Mouse (Mus musculus) heart, postnatal 25 days (tissue): ENCODE measurements around the gene N4bp2. TPM values are rescaled to one million over a fixed set of nuclear protein-coding genes. Genes with fewer than 3 reads are reported as not detected.
A peak's percentile ranks its signal among the peaks of the same experiment; 100 is the strongest.
"Not testable (repeated sequence)": the region's sequence is repeated elsewhere in the genome, so short reads cannot be mapped to it uniquely, and the experiment has no call there.

Experiments used
- DNase-seq: peaks from one replicate; pipeline ENCODE4 v3.0.0; 2022; ENCODE audit warnings: low spot score
- intact Hi-C: fragments of 180-260 bp; cut with DNase I; formaldehyde crosslinking; loops from one replicate; pipeline ENCODE4 v1.15.1; 2025
- total RNA-seq, 2 experiments: library from RNA; stranded (reverse); gene quantifications; 2 replicates each; pipeline ENCODE4 v1.2.3; 2021

Gene N4bp2
- total RNA-seq, result 10 to 100 TPM; 15.7 to 15.9 TPM

GRCm38 (mm10) chr5:65763088-65763915, at the start of gene N4bp2:
Gene N4bp2 (plus strand): TSS chr5:65763521.
- peak; percentile 58 for DNase-seq
- intact Hi-C loops, result loop anchor here (2.0 to 5.0 kb wide), 4 partner anchors 39 to 226 kb away; partner anchors contain the start of genes Pds5a, Smim14 and Ube2k

DNA sequence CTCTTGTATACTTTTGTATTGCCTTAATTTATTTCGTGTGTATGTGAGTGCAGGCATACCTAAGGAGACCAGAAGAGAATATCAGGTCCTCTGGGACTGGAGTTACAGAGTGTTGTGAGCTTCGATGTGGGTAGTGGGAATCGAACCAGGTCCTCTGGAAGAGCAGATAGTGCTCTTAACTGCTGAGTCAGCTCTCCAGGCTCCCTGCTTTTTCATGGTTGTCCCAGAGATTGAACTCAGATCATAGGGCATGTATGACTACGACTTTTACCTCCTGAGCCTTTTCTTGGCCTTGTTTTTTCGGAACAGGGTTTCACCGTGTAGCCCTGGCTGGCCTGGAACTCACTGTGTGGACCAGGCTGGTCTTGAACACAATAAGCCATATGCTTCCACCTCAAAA, 48.2 kb upstream of the N4bp2 start:
- intact Hi-C loops, result no loop called here
- no peak for DNase-seq

- intact Hi-C loops, result no loop called here
Observed at GRCm38 (mm10) chr5:65717063-65717902, 46.0 kb upstream of the N4bp2 start.

DNA sequence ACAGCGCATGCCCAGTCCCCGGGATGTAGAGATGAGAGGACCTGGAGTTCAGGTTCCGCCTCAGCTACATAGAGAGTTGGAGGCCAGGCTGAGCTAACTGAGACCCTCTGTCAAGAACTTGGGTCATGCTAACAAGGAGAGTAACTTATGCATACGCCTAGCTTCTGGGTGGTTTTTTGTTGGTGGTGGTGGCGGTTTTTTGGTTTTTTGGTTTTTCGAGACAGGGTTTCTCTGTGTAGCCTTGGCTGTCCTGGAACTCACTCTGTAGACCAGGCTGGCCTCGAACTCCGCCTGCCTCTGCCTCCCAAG, 45.5 kb upstream of the N4bp2 start:
- intact Hi-C loops, DNase-seq: not testable (repeated sequence)

More at GRCm38 (mm10) chr5:65717063-65717902, 46.0 kb upstream of the N4bp2 start:
- no peak for DNase-seq

- no peak for DNase-seq
- intact Hi-C loops, result no loop called here
Observed at GRCm38 (mm10) chr5:65718368-65718767, 45.0 kb upstream of the N4bp2 start.

DNA sequence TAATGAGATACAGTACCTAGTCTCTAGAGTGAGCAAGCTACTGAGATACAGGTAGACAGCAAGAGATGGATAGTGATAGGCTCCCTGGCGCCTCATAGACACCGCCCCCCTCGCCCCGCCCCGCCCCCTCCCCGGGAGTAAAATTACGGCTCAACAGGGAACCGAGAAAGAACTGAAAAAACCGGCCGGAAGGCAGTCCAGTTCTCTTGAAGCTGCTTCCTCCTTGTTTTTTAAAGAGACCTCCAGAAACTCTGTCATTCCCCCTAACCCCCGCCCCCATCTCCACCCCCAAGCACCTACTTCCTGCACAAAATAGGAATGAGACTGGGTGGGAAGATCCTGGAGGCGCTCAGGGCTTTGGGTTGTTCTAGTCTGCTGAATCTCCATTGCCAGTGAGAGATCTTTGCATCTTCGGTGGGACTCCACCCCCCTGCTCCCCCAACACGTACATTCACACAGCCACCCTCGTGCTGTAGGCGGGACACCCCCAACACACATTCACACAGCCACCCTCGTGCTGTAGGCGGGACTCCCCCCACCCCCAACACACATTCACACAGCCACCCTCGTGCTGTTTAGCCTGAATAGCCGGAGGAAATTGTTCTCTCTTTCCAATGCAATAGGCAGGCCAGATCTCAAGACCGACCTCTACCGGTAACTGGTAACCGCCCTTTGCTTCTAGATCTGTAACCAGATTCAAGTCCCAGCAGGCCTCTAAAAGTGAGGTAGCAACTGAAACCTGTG, 38.8 kb upstream of the N4bp2 start:
- peak; percentile 42 for DNase-seq
- intact Hi-C loops, result loop anchor here (2.0 kb wide), 1 partner anchor 38 kb away; the partner anchor contains the start of gene N4bp2

DNA sequence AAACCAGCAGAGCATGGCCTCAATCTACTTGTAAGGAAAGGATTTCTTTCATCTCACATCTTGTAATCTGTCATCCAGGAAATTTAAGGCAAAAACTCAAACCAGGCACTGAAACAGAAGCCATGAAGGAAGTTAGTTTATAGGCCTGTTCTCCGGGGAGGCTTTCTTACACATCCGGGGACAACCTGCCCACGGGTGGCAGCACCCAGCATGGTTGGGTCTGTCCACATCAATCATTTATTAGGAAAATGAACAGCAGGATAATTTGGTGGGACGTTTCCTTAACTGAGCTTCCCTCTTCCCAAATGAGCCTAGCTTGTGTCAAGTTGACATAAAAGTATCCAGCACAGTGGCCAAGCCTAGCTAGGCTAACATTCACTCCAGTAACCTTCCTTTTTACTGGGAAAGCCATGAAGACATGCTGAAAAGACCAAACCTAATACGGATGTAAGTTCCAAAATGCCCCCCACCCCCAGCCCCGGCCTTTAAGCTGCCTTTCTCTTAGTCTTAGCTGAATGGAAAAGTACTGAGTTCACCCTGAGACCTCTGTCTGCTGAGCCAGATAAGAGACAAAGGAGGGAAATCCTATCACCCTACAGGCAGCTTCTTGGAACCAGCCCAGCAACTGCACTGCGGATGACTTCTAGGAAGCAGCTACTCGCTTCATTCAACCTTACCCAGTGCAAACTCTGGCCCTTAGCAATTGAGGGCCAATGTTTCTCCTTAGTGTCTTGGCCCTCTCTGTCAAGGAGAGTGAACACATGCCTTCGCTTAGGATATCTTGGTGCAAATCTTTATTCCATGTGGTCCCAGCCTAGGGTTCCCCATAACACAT, 31.9 kb upstream of the N4bp2 start:
- intact Hi-C loops, result no loop called here
- DNase-seq, result peak; percentile 38

DNA sequence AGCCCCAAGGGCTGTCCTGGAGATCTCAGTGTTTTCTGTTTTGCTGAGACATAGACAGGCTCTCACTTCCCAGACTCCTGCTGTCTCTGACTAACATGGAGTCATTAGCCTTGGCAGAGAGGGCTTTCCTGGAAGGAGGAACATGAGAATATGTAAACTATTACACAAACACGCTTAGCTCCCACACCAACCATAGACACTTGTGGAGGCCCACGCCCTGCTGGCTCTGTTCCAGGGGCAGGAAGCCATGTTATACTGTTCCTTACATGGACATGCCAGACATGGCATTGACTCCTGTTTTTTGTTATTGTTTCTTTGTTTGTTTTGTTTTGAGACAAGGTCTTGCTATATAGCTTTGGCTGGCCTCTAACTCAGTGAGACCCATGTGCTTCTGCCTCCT, 27.7 kb upstream of the N4bp2 start:
- intact Hi-C loops, result no loop called here
- DNase-seq, result no peak

DNA sequence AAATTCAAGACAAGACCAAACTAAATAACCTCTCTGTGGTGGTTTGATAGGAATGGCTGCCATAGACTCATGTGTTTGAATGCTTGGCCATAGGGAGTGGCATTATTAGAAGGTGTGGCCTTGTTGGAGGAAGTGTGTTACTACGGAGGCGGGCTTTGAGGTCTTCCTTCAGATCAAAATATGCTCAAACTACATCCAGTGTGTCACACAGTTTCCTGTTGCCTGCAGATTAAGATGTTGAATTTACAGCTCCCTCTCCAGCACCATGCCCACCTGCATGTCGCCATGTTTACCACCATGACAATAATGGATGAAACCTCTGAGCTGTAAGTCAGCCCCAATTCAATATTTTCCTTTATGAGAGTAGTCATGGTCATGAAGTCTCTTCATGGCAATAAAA, 24.0 kb upstream of the N4bp2 start:
- intact Hi-C loops, result no loop called here

GRCm38 (mm10) chr5:65746908-65747307, 16.4 kb upstream of the N4bp2 start:
- intact Hi-C loops, result no loop called here

More for the DNA sequence above, 24.0 kb upstream of the N4bp2 start:
- DNase-seq, result no peak

GRCm38 (mm10) chr5:65748386-65748785, 14.9 kb upstream of the N4bp2 start:
- DNase-seq, result no peak
- intact Hi-C loops, result no loop called here

More at GRCm38 (mm10) chr5:65746908-65747307, 16.4 kb upstream of the N4bp2 start:
- no peak for DNase-seq

DNA sequence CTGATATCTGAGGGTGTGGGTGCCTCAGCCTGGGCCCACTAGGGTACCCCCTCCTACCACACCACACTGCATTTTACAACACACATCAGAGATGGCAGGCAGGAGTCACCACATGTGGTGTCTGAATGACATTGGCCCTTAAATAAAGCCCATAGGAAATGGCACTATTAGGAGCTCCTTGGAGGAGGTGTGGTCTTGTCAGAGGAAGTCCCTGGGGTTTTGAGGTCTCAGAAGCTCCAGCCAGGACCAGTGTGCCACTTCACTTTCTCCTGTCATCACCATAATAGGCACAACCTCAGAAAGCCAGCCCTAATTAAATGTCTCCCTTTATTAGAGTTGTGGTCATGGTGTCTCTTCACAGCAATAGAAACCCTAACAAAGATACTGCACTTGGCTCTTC, 14.4 kb upstream of the N4bp2 start:
- intact Hi-C loops, result no loop called here
- no peak for DNase-seq

DNA sequence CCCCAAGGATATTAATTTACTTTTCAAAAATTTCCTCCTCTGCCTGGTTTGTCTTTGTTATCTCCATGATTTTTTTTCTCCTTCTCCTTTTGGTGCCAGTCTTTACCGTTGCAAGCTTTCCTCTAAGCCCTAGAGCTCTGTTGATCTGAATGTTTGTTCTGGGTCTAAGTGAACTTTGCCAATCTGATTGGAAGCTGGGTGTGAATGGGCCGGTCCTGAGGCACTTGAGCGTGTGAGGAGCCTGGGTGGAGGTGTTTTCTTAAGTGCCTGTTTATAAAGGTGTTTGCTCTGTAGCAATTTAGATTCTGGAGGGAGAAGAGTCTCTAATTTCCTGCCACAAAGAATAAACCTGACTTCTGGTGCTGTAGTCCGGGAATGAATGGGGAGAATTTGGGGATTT, 11.3 kb upstream of the N4bp2 start:
- intact Hi-C loops, result no loop called here
- no peak for DNase-seq

GRCm38 (mm10) chr5:65755859-65756258, 7.5 kb upstream of the N4bp2 start:
- intact Hi-C loops, result no loop called here
- no peak for DNase-seq

DNA sequence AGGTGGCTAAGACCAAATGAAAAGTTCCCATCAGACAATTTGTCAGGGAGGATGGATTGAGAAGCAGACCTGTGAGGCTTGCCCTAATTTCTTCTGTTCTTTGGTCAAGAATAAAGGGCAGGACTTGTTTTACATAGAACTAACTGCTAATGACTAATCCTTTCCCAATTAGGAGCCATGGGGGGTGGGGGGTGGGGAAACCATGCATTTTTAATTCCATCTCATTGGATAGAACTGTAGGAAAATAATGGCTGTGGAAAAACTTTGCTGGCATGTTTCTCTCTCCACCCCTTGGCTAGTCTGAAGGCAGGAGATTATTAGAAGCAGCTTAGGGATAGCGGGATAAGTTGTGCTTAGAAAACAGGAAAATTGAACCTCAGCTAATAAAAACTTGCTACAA, 6.2 kb upstream of the N4bp2 start:
- intact Hi-C loops, result no loop called here
- DNase-seq, result no peak

- no peak for DNase-seq
- intact Hi-C loops, result loop anchor here (5.0 kb wide), 2 partner anchors 63 to 223 kb away; partner anchors contain the start of genes Pds5a, Smim14 and Ube2k
Observed at GRCm38 (mm10) chr5:65760041-65760440, 3.3 kb upstream of the N4bp2 start.

GRCm38 (mm10) chr5:65760599-65760998, 2.7 kb upstream of the N4bp2 start:
- no peak for DNase-seq
- intact Hi-C loops, result loop anchor here (5.0 kb wide), 2 partner anchors 63 to 223 kb away; partner anchors contain the start of genes Pds5a, Smim14 and Ube2k

DNA sequence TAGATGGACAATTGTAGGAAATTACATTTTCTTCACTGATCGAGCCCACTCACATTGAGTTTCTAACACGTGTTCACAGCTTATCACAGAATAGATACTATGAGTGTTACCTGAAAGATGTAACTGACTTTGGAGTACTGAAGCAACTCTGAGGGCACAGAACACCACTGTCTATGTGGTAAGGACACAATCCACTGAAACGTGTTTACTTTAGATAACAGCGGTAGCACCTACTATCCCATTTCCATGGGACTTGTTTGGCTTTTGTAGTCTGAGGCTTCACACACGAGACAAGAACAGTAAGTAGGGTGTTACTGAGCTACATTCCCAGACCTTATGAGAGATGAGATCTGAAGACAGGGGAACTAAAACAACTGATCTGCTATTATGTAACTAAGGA, 2.3 kb upstream of the N4bp2 start:
- no peak for DNase-seq
- intact Hi-C loops, result loop anchor here (5.0 kb wide), 2 partner anchors 64 to 224 kb away; partner anchors contain the start of genes Pds5a, Smim14 and Ube2k

DNA sequence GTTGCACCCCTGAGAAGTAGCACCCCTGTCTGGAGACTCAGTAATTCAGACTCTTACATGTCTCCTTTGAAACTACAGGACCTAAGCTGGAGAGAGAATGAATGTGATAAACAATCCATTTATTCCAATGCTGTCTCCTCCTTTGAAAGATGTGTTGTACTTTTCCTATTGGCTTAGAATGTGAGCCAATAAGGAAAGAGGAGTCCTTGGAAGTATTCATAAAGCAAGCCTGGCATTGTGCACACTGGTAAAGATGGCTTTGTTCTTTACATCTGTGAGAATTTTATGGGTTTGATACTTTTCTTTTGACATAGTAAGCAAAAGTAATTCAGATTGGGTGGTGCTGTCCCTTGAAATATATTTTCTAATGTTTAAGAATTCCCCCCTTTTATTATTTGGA, 1.4 kb upstream of the N4bp2 start:
- intact Hi-C loops, result loop anchor here (2.0 to 5.0 kb wide), 4 partner anchors 37 to 225 kb away; partner anchors contain the start of genes Pds5a, Smim14 and Ube2k
- no peak for DNase-seq
